17 mouse cellular contexts compared by ENCODE assay signal in the genomic region with DNA sequence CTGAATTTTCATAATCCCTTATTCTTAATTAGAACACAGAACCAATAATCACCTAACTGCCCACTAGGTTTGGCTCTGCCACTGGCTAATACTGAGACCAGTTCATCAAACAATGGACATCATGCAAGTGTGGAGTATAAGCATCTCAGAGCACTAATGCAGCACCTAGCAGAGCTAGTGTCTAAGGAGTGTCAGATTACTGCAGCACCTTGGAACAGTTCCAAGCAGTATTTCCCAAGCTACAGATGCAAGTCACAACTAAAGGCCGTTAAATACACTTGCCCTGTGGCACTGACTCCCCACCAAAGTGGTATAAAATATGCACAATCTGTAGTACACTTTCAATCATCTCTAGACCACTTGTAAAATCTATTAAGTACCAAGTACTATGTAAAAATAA. TPM values are rescaled to one million over a fixed set of nuclear protein-coding genes. Genes with fewer than 3 reads are reported as not detected.
A peak's percentile ranks its signal among the peaks of the same experiment; 100 is the strongest.
DNase-seq lines count a peak whose midpoint lies in the region; ATAC-seq and TF ChIP-seq lines count a peak whose summit lies in the region.
"Had no signal": no experiment of that assay in that cellular context is flagged by ENCODE, and none has a peak within 500 bp of the region (broad histone marks: within the 10 kb centered on the region; RNA-seq: fewer than 3 reads in every experiment).

No protein-coding gene starts in this region.

- no peak overlapping the region for H3K4me2 ChIP-seq in kidney, embryonic 16.5 days (replicated peaks; ENCODE audit: low read depth, low read length)
- no peak overlapping the region for H3K4me2 ChIP-seq in kidney, embryonic 14.5 days (replicated peaks; ENCODE audit: low read depth, low read length)
- no peak overlapping the region for H3K4me2 ChIP-seq in midbrain, postnatal 0 days (ENCODE audit: low read depth, low read length, poor library complexity, severe bottlenecking)
- H3K4me2 ChIP-seq in midbrain, embryonic 11.5 days, result no peak overlapping the region
- H3K4me2 ChIP-seq: heart, embryonic 11.5 days had no signal

- H3K4me1 ChIP-seq in kidney, embryonic 16.5 days (ENCODE audit: insufficient read depth, low read length), result peaks cover 12% of the 10 kb centered on the region; the same call in 1 of the 2 replicates
- peaks cover 4% of the 10 kb centered on the region; the same call in 1 of the 2 replicates for H3K4me1 ChIP-seq in kidney, embryonic 14.5 days (ENCODE audit: control insufficient read depth, insufficient read depth, low read length)
- H3K4me1 ChIP-seq in midbrain, postnatal 0 days (ENCODE audit: insufficient read depth, low read length), result no peaks in the 10 kb centered on the region
- no peaks in the 10 kb centered on the region for H3K4me1 ChIP-seq in midbrain, embryonic 11.5 days (ENCODE audit: control insufficient read depth, insufficient read depth, low read length)
- H3K4me1 ChIP-seq: hindbrain, embryonic 10.5 days had no signal

- TF ChIP-seq CTCF in midbrain, postnatal 0 days (IDR thresholded peaks at IDR 0.05), result no peak

- no peak overlapping the region for H3K9ac ChIP-seq in kidney, embryonic 16.5 days (replicated peaks; ENCODE audit: low read length)
- H3K9ac ChIP-seq in kidney, embryonic 14.5 days (ENCODE audit: low read depth, low read length), result no peak overlapping the region
- H3K9ac ChIP-seq in midbrain, postnatal 0 days (replicated peaks; ENCODE audit: low read length, poor library complexity, severe bottlenecking), result no peak overlapping the region
- H3K9ac ChIP-seq in midbrain, embryonic 11.5 days (ENCODE audit: low read length), result no peak overlapping the region
- H3K9ac ChIP-seq: liver, embryonic 14.5 days had no signal

- H3K4me3 ChIP-seq in kidney, embryonic 16.5 days (ENCODE audit: low read length), result no peak overlapping the region
- no peak overlapping the region for H3K4me3 ChIP-seq in kidney, embryonic 14.5 days (ENCODE audit: low read length)
- H3K4me3 ChIP-seq in midbrain, postnatal 0 days (ENCODE audit: low read depth, low read length), result no peak overlapping the region
- no peak overlapping the region for H3K4me3 ChIP-seq in midbrain, embryonic 11.5 days (ENCODE audit: low read depth, low read length)
- H3K4me3 ChIP-seq: erythroblast, embryonic 14.5 days; hindbrain, embryonic 10.5 days had no signal

- H3K36me3 ChIP-seq in kidney, embryonic 16.5 days (ENCODE audit: insufficient read depth, low read length), result peaks cover 3% of the 10 kb centered on the region; the same call in 1 of the 2 replicates
- peaks cover 3% of the 10 kb centered on the region; the same call in 1 of the 2 replicates for H3K36me3 ChIP-seq in kidney, embryonic 14.5 days (ENCODE audit: control insufficient read depth, insufficient read depth, low read length)
- H3K36me3 ChIP-seq in midbrain, postnatal 0 days (ENCODE audit: insufficient read depth, low read length), result no peaks in the 10 kb centered on the region
- H3K36me3 ChIP-seq in midbrain, embryonic 11.5 days (ENCODE audit: control insufficient read depth, insufficient read depth, low read length), result no peaks in the 10 kb centered on the region; the same call in 1 of the 2 replicates

- 3% methylated on average over 1 of the region's 1 CpGs for WGBS in kidney, embryonic 16.5 days
- WGBS in kidney, embryonic 14.5 days, result 11% methylated on average over 1 of the region's 1 CpGs
- 14% methylated on average over 1 of the region's 1 CpGs for WGBS in midbrain, postnatal 0 days
- WGBS in midbrain, embryonic 11.5 days, result 74% methylated on average over 1 of the region's 1 CpGs

- no peaks in the 10 kb centered on the region for H3K27me3 ChIP-seq in kidney, embryonic 16.5 days (ENCODE audit: insufficient read depth, low read length)
- H3K27me3 ChIP-seq in kidney, embryonic 14.5 days (ENCODE audit: control insufficient read depth, insufficient read depth, low read length), result no peaks in the 10 kb centered on the region
- no peaks in the 10 kb centered on the region for H3K27me3 ChIP-seq in midbrain, postnatal 0 days (ENCODE audit: insufficient read depth, low read length)
- H3K27me3 ChIP-seq in midbrain, embryonic 11.5 days (ENCODE audit: control insufficient read depth, insufficient read depth, low read length), result no peaks in the 10 kb centered on the region

- H3K9me3 ChIP-seq in kidney, embryonic 16.5 days (ENCODE audit: low read length), result no peaks in the 10 kb centered on the region
- no peaks in the 10 kb centered on the region for H3K9me3 ChIP-seq in kidney, embryonic 14.5 days (ENCODE audit: control insufficient read depth, low read length)
- no peaks in the 10 kb centered on the region for H3K9me3 ChIP-seq in midbrain, postnatal 0 days (ENCODE audit: low read length)
- H3K9me3 ChIP-seq in midbrain, embryonic 11.5 days (ENCODE audit: control insufficient read depth, low read length), result no peaks in the 10 kb centered on the region
- H3K9me3 ChIP-seq: G1E; hindbrain, embryonic 10.5 days had no signal

- peak; percentile 29 for DNase-seq in gastrocnemius, adult 18-20 months (ENCODE audit: low spot score)
- DNase-seq in gastrocnemius, postnatal 36 days, result no peak
- peak; percentile 21 for DNase-seq in midbrain, postnatal 0 days (ENCODE audit: low spot score)
- DNase-seq in midbrain, embryonic 11.5 days (ENCODE audit: low spot score, missing footprints), result no peak
- DNase-seq in frontal cortex, postnatal 10 days (ENCODE audit: low spot score in 2 of 2), result no peak
- no peak for DNase-seq in right cerebral cortex, postnatal 10 days (ENCODE audit: low spot score in 2 of 2)
- DNase-seq: cerebellum, adult 2 months; right cerebral cortex, postnatal 25 days; thymus, adult 2 months had no signal

- ATAC-seq in kidney, embryonic 16.5 days (ENCODE audit: low FRiP score, low TSS enrichment), result peak; percentile 42; the same call in 1 of the 2 replicates
- no peak for ATAC-seq in kidney, embryonic 14.5 days (ENCODE audit: low FRiP score, low TSS enrichment)
- no peak for ATAC-seq in midbrain, postnatal 0 days (ENCODE audit: low FRiP score)
- ATAC-seq in midbrain, embryonic 11.5 days (ENCODE audit: low FRiP score), result no peak
- ATAC-seq: activated CD4-positive, CD25-positive, alpha-beta regulatory T cell, adult 4 months had no signal

- no peak overlapping the region for H3K27ac ChIP-seq in kidney, embryonic 16.5 days (ENCODE audit: low read length)
- H3K27ac ChIP-seq in kidney, embryonic 14.5 days (ENCODE audit: low read depth, low read length), result no peak overlapping the region
- H3K27ac ChIP-seq in midbrain, postnatal 0 days (ENCODE audit: low read depth, low read length), result no peak overlapping the region
- H3K27ac ChIP-seq in midbrain, embryonic 11.5 days (ENCODE audit: low read depth, low read length), result no peak overlapping the region
- H3K27ac ChIP-seq: hindbrain, embryonic 10.5 days; liver, embryonic 14.5 days had no signal

- intact Hi-C loops in gastrocnemius, postnatal 36 days (cut with DNase I), result no loop called here

RNA-seq across cellular contexts. Expression of a gene that starts 17.7 kb away (rescaled TPM):
- 10 to 100 TPM; 15.5 to 17.4 TPM for total RNA-seq in gastrocnemius, adult 18-20 months (2021)
- total RNA-seq in gastrocnemius, postnatal 36 days (2021), result 10 to 100 TPM; 15.0 to 17.4 TPM
- 22.1 and 29.2 TPM in 2 replicates for polyA plus RNA-seq in kidney, embryonic 16.5 days (2015; fragmentation: Nextera tagmentation; extraction: Ambion mirVana)
- polyA plus RNA-seq in kidney, embryonic 14.5 days (2014; fragmentation: Nextera tagmentation; extraction: Ambion mirVana), result 25.0 and 37.0 TPM in 2 replicates
- total RNA-seq in midbrain, postnatal 0 days (2014; rRNA removed), result 10.7 and 25.5 TPM in 2 replicates
- 16.9 and 17.9 TPM in 2 replicates for polyA plus RNA-seq in midbrain, postnatal 0 days (2015; fragmentation: Nextera tagmentation; extraction: Ambion mirVana)
- 26.9 and 31.6 TPM in 2 replicates for polyA plus RNA-seq in midbrain, embryonic 11.5 days (2014; fragmentation: Nextera tagmentation; extraction: Ambion mirVana)

RNA-seq across cellular contexts. Expression of a gene that starts 46.0 kb away (rescaled TPM):
- 100 to 1,000 TPM; 292 to 307 TPM for total RNA-seq in gastrocnemius, adult 18-20 months (2021)
- 100 to 1,000 TPM; 269 to 291 TPM for total RNA-seq in gastrocnemius, postnatal 36 days (2021)
- 1,053 and 1,127 TPM in 2 replicates for polyA plus RNA-seq in kidney, embryonic 16.5 days (2015; fragmentation: Nextera tagmentation; extraction: Ambion mirVana)
- 1,220 and 1,387 TPM in 2 replicates for polyA plus RNA-seq in kidney, embryonic 14.5 days (2014; fragmentation: Nextera tagmentation; extraction: Ambion mirVana)
- total RNA-seq in midbrain, postnatal 0 days (2014; rRNA removed), result 175 and 183 TPM in 2 replicates
- polyA plus RNA-seq in midbrain, postnatal 0 days (2015; fragmentation: Nextera tagmentation; extraction: Ambion mirVana), result 1,236 and 1,259 TPM in 2 replicates
- polyA plus RNA-seq in midbrain, embryonic 11.5 days (2014; fragmentation: Nextera tagmentation; extraction: Ambion mirVana), result 1,019 and 1,097 TPM in 2 replicates

Comparison
In these comparisons a context has a peak if more than half of its experiments do, and no peak if none do; other contexts are left out.
1. DNase-seq: peak in gastrocnemius, adult 18-20 months (single experiment) and midbrain, postnatal 0 days (single experiment); none in gastrocnemius, postnatal 36 days (0 of 2), midbrain, embryonic 11.5 days (single experiment), frontal cortex, postnatal 10 days (0 of 2) and right cerebral cortex, postnatal 10 days (0 of 2).